Mouse (Mus musculus): Measurements from ENCODE around the gene Ccl28.
"Not testable (repeated sequence)": the region's sequence is repeated elsewhere in the genome, so short reads cannot be mapped to it uniquely, and the experiment has no call there.

The Ccl28 gene

GRCm38 (mm10) chr13:119623634-119624033, at the start of gene Ccl28:
Ccl28 (plus strand) TSS chr13:119623819.
- no peak for DNase-seq

GRCm38 (mm10) chr13:119596321-119597211, 27.1 kb upstream of the Ccl28 start:
- DNase-seq = peak; percentile 35 to 39

- DNase-seq = not testable (repeated sequence)
Measured at GRCm38 (mm10) chr13:119598466-119598865, 25.2 kb upstream of the Ccl28 start.

- not testable (repeated sequence) for DNase-seq
Measured at GRCm38 (mm10) chr13:119599066-119599465, 24.6 kb upstream of the Ccl28 start.

- DNase-seq = not testable (repeated sequence)
Measured at GRCm38 (mm10) chr13:119599498-119599897, 24.1 kb upstream of the Ccl28 start.

- DNase-seq = peak; percentile 23 to 41
Measured at GRCm38 (mm10) chr13:119600166-119600565, 23.5 kb upstream of the Ccl28 start.

- peak; percentile 61 to 82 for DNase-seq
Measured at GRCm38 (mm10) chr13:119602688-119603331, 20.8 kb upstream of the Ccl28 start.

- not testable (repeated sequence) for DNase-seq
Measured at GRCm38 (mm10) chr13:119603890-119604289, 19.7 kb upstream of the Ccl28 start.

GRCm38 (mm10) chr13:119604322-119604721, 19.3 kb upstream of the Ccl28 start:
- DNase-seq = not testable (repeated sequence)

- DNase-seq = peak; percentile 60 to 65
Measured at GRCm38 (mm10) chr13:119618841-119619240, 4.8 kb upstream of the Ccl28 start.

- DNase-seq = peak; percentile 73 to 91
Measured at GRCm38 (mm10) chr13:119619735-119620134, 3.9 kb upstream of the Ccl28 start.

- DNase-seq = peak; percentile 58 to 79
Measured at GRCm38 (mm10) chr13:119625952-119626351, 2.3 kb downstream of the Ccl28 start.

- peak; percentile 91 to 93 for DNase-seq
Measured at GRCm38 (mm10) chr13:119631482-119632155, 8.0 kb downstream of the Ccl28 start.

GRCm38 (mm10) chr13:119632156-119632548, 8.5 kb downstream of the Ccl28 start:
- no peak for DNase-seq

- DNase-seq = no peak
Measured at GRCm38 (mm10) chr13:119635496-119635895, 11.9 kb downstream of the Ccl28 start.

- peak in 1 of 2 experiments; percentile 55 for DNase-seq
Measured at GRCm38 (mm10) chr13:119637837-119638236, 14.2 kb downstream of the Ccl28 start.

GRCm38 (mm10) chr13:119638449-119638848, 14.8 kb downstream of the Ccl28 start:
- DNase-seq = peak; percentile 71 to 88

GRCm38 (mm10) chr13:119639302-119639701, 15.7 kb downstream of the Ccl28 start:
- DNase-seq = no peak

GRCm38 (mm10) chr13:119640504-119640903, 16.9 kb downstream of the Ccl28 start:
- DNase-seq = peak in 1 of 2 experiments; percentile 57

- no peak for DNase-seq
Measured at GRCm38 (mm10) chr13:119641145-119641544, 17.5 kb downstream of the Ccl28 start.

GRCm38 (mm10) chr13:119644769-119645168, 21.1 kb downstream of the Ccl28 start:
- peak in 1 of 2 experiments; percentile 23 for DNase-seq

GRCm38 (mm10) chr13:119646511-119646910, 22.9 kb downstream of the Ccl28 start:
- peak in 1 of 2 experiments; percentile 58 for DNase-seq
